Mouse (Mus musculus) cerebellum, postnatal 4 days (tissue): ENCODE data around the gene Smco3.
"Not testable (repeated sequence)": the region's sequence is repeated elsewhere in the genome, so short reads cannot be mapped to it uniquely, and the experiment has no call there.

Experiments
- DNase-seq, 2 experiments: peaks; one replicate each; pipeline ENCODE4 v3.0.0; 2022; ENCODE audit warnings: low spot score in 2 of 2, mixed read lengths in 1 of 2

The Smco3 gene

DNA sequence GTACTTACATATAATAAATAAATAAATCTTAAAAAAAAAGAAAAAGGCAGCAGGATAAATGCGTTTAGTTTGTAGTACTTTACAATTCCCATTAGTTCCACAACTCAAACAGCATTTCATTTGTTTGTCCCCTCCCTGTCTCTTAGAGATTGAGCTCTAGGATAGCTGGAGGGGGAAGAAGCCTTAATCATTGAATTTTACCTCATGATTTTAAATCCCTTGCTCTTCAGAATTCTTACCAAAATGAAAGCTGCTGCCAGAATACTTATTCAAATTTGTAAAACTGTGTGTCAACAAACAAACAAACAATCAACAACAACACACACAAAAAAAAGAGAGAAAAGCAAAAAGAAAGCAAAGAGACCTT, 29.9 kb downstream of the Smco3 start:
- DNase-seq = no peak

DNA sequence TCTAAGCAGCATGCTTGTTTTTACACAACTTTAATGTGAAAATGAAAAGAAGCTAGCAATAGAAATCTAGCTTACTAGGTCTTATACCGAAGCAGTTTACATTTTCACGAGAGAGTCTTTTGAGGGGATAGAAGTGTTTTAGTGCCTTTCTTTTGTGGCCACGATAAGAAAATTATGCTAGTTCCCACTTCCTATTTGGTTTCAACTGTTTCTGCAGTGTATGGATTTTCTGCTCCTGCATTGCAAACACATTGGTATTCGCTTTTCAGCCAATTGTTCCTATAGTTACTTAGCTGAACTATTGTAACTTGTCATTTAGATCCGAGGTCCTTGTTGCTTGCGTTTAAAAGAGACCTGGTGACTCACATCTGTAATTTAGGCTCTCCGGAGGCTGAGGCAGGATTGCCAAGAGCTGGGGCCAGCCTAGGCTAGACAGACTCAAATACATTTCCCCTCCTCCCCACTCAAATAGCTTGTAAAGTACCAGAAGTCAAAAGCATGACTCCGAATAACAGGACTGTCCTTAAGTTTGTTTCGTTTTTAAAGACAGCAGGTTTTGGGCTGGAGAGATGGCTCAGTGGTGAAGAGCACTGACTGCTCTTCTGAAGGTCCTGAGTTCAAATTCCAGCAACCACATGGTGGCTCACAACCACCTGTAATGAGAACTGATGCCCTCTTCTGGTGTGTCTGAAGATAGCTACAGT, 30.4 kb downstream of the Smco3 start:
- no peak for DNase-seq

DNA sequence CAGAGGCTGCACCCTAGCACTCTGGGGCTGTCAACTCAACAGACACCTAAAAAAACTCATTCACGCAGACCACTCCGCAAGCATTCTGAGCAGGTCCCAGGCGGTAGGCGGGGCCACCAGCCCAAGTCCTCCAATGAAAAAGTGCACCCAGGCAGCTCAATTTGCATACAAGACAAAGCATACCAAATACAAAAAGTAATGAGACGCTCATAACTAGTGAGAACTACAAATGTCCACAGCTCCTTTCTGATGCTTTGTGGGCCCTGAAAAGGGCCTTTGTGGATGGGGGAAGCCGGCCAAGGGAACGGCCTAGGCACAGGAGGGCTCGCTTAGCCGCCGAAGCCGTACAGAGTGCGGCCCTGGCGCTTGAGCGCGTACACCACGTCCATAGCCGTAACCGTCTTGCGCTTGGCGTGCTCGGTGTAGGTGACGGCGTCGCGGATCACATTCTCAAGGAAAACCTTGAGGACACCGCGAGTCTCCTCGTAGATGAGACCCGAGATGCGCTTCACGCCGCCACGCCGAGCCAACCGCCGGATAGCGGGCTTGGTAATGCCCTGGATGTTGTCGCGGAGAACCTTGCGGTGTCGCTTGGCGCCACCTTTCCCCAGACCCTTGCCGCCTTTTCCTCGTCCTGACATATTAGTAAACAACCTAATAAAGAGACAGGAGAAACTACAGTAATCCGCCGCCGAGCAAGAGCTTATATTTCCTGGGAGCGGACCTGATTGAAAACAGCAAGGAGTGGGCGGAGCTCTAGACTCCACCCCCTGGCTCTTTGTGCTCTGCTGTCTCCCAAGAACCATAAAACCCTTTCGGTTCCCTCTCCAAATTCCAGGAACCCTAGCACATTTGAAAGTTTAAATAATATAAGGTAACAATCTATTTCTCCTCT, 31.3 kb downstream of the Smco3 start, which contains the start of gene Hist4h4:
TSS of gene Hist4h4 (minus strand) at position 677 of the 895 bp plus-strand sequence.
- DNase-seq = peak; percentile 96 to 98

DNA sequence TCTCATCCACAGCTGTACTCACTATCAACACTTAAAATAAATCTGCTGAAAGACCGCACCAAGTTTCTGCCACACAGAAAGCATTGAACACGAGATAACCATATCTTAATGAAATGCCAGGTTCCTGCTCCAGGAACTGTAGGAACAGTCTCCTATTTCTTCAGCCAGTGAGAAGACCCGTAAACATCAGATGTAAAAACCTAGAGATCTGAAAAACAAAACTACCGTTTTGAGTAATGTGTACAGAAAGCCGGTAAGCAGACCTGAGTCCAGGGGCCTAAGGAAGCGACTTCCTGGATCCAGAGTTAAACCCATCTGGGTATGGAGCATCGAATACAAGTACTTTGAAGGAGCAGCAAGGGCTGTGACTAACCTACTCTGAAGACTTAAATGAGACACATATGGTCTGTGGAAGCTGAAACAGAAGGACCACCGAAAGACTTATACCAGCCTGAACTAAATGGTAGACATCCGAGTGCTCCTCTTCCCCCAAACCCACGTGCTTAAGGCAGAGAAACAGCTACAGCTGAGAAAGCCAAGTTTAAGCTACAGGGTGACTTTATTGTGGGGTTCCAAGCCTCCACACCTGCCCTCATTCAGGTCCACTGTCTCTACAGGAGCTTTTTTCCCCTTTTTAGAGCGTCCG, 32.0 kb downstream of the Smco3 start:
- no peak for DNase-seq

DNA sequence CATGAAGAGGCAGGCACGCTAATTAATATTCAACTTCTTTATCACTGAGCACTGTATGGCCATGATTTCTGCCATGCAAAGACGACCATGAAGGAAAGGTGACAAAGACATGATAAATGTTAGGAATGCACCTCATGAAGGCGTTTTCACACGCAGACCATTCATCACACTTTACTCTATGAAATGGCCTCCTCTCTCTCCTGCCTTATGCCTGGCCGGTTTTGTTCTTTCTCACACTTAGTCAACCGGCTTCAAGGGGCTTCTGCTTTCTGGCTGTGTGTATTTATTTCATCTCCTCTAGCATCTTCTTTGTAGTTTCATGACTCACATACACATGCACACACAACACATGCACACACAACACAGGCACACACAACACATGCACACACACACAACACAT, 34.0 kb downstream of the Smco3 start:
- no peak for DNase-seq

DNA sequence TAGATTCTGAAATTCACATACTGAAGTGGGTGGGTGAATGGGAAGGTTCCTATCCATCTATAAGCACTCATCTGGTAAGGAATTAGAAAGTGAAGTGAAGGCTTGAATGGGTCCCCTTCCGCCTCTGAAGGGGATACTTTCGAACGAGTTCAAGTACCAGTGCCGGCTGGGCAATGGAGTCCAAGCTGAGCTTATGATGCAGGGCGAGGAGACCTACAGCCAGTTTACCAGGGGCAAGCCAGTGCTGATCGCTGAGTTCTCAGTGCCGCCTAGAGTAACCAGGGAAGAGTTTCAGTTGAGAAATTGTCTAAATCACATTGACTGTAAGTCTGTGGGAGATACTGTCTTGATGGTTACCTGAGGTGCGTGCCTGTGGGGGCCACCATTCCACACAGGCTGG, 34.5 kb downstream of the Smco3 start:
- DNase-seq = no peak

DNA sequence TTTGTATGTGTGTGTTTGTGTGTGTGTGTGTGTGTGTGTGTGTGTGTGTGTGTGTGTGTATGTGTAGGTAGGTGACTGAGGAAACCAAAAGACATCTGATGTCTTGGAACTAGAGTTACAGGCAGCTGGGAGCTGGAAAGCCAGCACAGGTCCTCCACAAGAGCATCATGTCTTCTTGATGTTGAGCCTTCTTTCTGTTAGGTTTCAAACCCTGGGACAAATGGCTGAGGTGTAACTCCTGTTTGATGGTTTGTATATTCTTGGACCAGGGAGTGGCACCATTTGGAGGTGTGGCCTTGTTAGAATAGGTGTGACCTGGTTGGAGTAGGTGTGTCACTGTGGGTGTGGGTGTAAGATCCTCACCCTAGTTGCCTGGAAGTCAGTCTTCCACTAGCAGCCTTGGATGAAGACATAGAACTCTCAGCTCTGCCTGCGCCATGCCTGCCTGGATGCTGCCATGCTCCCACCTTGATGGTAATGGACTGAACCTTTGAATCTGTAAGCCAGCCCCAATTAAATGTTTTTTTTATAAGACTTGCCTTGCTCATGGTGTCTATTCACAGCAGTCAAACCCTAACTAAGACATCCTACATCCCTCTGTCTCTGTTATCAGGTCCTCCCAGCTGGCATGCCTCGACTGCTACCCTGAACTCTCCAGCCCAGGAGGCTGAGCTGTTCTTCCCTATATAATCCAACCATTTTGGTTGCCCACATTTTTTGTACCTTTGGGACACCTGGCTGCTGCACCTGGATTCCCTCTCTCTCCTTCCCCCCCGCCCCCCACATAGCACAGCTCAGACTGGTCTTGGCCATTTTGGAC, 37.2 kb downstream of the Smco3 start:
- DNase-seq = not testable (repeated sequence)

DNA sequence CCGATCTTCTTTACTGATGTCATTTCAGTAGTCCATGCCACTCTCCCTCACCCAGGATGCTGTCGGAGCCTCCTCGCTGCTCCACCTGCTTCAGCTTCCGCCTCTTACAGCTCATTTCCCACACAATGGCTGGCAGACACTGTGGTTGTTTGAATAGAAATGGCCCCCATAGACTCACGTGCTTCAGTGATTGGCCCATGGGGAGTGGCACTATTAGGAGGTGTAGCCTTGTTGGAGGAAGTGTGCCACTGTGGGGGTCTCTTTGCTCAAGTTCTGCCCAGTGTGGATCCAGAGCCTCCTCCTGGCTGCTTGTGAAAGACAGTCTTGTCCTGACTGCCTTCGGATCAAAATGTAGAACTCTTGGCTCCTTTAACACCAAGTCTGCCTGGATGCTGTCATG, 39.4 kb downstream of the Smco3 start:
- no peak for DNase-seq

DNA sequence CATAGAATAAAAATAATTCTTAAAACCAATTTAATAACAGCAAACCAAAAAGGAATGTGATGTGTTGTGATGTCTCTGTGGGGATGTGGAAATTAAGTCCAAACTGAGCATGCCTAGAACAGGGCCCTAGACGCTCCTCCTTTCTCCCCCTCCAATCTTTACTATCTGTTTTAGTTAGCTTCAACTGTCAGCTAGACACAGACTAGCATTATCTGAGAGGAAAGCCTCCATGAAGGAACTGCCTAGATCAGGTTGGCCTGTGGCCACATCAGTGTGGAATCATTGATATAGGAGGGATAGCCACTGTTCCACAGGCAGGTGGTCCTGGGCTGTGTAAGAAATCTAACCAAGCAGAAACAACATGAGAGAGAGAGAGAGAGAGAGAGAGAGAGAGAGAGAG, 40.1 kb downstream of the Smco3 start:
- no peak for DNase-seq

DNA sequence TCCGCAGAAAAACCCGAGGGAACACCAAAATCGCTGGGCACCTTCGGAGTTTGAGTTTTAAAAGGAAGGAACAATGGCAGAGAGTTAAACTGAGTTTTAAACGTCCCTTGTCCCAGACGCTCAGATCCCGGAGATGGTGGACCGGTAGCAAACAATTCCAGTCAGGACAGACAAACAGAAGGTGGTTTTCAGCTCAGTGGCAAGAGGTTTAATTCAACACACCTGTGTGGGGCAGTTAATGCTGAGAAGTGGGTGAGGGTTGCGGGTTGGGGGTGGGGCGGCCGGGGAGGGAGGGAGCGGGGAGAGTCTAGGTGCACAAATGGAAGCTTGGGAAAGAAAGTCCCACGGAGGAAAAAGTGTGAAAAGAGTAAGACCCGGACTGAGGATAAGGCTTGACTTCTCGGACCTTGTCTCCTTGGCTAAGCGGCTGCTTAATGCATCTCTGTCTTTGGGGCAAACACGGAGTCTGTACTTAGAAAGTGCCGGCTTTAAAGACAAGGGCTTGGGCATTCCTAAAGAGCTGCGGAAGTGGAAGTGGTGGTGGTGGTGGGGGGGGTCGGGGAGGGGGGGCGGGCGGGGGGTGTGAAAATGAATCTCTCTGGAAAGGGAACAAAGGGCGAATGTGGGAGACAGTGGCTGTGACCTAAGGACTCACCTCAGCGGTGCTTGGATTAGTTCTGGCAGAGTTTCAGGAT, 41.3 kb downstream of the Smco3 start:
- DNase-seq = no peak

DNA sequence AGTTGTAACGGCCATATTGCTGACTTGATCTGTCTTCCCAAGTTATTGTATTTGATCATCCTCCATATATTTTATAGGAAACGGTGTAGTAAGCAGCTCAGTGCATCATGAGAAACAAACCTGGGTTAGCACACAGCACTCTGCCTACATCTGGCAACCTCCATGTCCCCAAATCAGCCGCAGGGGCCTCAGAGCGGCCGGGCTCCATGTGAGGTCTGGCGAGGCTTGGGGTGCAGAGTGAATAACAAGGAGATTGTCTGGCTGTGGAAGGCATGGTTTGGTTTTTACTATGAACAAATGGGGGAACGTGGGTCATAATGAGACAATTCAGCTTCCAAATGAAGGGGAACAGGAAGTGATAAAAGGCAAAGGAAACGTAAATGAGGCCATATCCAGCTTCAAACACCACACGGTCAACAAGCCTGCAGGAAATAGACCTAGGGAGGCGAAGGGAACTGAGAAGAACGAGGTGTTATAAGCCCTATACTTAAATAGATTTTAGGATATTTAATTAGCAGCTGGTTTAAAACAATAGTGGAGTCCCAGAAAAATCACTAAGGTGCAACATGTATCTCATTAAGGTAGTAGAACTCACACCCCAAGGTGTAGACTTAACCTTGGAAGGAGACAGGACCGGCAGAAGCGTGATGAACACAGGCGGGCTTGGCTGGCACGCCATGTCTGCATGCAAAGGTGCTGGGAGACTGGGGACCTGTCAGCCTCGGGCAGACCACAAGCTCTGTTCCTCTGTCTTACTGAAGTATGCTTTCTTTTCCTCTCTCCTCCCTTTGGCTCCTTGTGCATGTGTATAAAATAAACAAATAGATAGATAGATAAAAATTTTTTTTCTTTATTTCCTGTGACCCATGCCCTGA, 42.1 kb downstream of the Smco3 start:
- DNase-seq = no peak

DNA sequence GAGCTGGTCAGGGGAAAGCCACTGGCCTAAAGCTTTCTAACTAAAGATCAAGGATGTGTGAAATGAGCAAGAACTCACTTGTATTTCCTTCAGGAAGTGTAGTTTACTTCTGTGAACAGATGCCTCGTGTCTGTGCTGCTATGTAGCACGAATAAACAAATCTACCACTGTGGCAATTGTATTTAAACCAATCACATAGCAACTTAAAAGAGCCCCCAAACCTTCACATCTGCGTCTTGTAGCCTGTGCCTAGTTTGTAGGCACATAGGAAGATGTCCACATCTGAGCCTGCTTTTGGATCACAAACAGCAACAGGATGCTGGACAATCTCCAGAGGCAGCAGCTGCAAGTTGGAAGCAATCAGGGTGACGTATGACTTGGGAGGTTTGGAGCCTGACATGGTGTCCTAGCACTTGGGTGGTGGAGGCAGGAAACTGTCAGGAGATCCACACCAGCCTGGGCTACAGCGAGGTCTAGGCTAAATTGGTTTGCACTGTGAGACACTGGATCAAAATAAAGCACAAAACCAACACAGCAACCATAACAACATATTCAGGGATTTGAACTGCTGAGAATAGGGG, 45.8 kb downstream of the Smco3 start:
- DNase-seq = no peak

DNA sequence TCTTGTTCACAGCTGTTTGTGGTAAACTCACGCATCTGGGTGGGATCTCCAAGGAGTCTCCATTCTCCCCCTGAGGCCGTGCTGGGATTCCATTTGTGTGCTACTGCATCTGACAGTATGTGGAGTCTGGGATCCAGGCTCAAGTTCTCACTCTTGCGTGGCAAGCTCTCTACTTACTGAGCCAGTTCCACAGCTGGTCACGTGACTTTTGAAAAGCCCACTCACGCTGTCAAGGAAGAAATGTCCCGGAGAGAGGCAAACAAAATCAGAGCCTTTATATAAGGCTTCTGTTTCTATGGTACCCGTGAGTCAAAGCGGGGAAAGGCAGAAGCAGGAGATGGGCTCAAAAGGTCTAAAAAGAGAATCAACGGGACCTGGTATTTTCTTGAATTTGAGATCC, 52.5 kb downstream of the Smco3 start:
- no peak for DNase-seq

DNA sequence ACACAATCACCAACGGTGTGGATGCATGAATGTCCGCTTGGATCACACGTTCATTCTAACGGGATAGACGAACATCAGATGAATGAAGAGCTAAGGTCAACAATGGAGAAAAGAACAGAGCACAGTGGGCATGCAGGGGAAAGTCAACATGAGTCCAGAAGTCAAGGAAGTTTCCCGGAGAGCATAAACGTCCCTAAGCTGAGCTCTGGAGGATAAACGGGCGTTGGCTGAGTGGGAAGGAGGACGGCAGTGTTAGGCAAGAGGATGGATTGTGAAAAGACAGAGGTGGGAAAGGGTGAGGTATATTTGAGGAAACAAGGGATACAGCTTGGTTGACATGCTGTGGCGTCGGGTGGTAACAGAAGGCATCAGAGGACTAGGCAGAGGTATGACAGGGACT, 53.1 kb downstream of the Smco3 start:
- no peak for DNase-seq

DNA sequence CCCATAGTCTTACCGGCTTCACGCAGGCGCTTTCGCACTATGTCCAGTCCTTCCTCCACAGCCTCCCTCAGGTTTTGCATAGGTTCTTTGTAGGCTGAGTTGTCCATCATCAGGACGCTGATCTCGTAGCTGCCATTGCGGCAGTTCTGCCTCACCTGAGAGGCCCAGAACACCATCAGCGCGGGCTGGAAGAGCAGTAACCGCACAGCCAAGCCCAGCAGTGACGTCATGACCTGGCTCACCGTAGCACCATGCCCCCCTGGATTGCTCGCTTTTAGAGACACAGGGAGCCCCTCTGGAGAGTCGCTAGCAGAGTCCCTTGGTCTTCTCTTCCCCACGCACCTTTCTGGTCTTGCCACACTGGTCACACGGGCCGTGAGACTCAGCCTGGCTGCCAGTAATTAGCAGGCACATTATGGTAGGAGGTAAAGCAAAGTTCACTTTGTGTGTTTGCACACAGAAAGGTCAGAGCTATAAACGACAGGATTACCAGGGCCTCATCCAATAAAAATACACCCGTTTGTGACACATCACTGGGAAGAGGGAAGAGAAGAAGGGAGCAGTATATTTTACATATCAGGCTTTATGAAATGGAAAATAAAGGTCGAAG, 53.8 kb downstream of the Smco3 start, which contains the start of gene Gucy2c:
TSS of gene Gucy2c (minus strand) at position 389 of the 610 bp plus-strand sequence.
- DNase-seq = no peak
